ENCODE assay signal across 1 mouse cellular context in the genomic region with DNA sequence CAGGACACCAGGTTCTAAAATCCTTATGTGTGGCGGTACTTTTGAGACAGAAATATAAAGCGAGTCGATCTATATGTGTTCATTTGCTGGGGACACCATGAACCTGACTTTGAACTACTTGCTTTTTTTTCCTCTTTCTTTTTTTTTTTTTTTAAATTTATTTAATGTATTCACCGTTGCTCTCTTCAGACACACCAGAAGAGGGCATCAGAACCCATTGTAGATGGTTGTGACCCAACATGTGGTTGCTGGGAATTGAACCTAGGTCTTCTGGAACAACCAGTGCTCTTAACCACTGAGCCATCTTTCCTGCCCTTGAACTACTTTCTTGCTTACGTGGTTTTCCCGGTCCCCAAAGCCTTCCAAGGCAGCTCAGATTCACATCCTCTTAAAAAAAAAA.
TF ChIP-seq lines count a peak whose summit lies in the region.

No protein-coding gene starts in this region.

TF ChIP-seq in MEL, 35 proteins besides CTCF, POLR2A, EP300 and RAD21:
- TF ChIP-seq NELFE (IDR thresholded peaks at IDR 0.05; ENCODE audit: low read depth, low read length) (no peak), ZMIZ1 (IDR thresholded peaks at IDR 0.05; ENCODE audit: low read depth, low read length) (no peak), RCOR1 (IDR thresholded peaks at IDR 0.05; ENCODE audit: low read depth, low read length) (no peak), GATA1 (IDR thresholded peaks at IDR 0.05; ENCODE audit: low read depth, low read length) (no peak), TAL1 (IDR thresholded peaks at IDR 0.05; ENCODE audit: low read length) (no peak), MXI1 (IDR thresholded peaks at IDR 0.05; ENCODE audit: low read depth, low read length) (no peak), USF1 (IDR thresholded peaks at IDR 0.05; ENCODE audit: low read depth, low read length) (no peak), MAZ (IDR thresholded peaks at IDR 0.05; ENCODE audit: low read depth, low read length) (no peak), MYB (IDR thresholded peaks at IDR 0.05; ENCODE audit: low read depth, low read length) (no peak), MYC (IDR thresholded peaks at IDR 0.05; ENCODE audit: low read depth, low read length) (no peak), TBP (IDR thresholded peaks at IDR 0.05; ENCODE audit: low read depth, low read length) (no peak), TCF12 (IDR thresholded peaks at IDR 0.05; ENCODE audit: low read depth, low read length) (no peak)
